Mouse (Mus musculus) cerebellum, postnatal 14 days (tissue): ENCODE results near the gene Sigmar1.
A peak's percentile ranks its signal among the peaks of the same experiment; 100 is the strongest.

Experiments used
- DNase-seq, 2 experiments: peaks; one replicate each; pipeline ENCODE4 v3.0.0; 2021; ENCODE audit warnings: mixed read lengths in 2 of 2

Gene Sigmar1

GRCm38 (mm10) chr4:41756440-41756839 is 483 bp upstream of the Sigmar1 start:
- no peak for DNase-seq

- peak in 1 of 2 experiments; percentile 83 for DNase-seq
These were observed 1.1 kb downstream of the Sigmar1 start, which contains the start of gene Galt for GRCm38 (mm10) chr4:41754797-41755337. TSS of gene Galt (plus strand) at chr4:41755228.

GRCm38 (mm10) chr4:41745021-41745420 is 10.9 kb downstream of the Sigmar1 start:
- DNase-seq, result no peak

GRCm38 (mm10) chr4:41744131-41744530 is 11.8 kb downstream of the Sigmar1 start:
- no peak for DNase-seq

- DNase-seq, result peak; percentile 93 to 95
These were observed 14.8 kb downstream of the Sigmar1 start for GRCm38 (mm10) chr4:41741158-41741560.

GRCm38 (mm10) chr4:41740380-41741157 is 15.4 kb downstream of the Sigmar1 start:
- peak; percentile 72 to 78 for DNase-seq

- no peak for DNase-seq
These were observed 16.7 kb downstream of the Sigmar1 start for GRCm38 (mm10) chr4:41739260-41739659.

- no peak for DNase-seq
These were observed 17.7 kb downstream of the Sigmar1 start for GRCm38 (mm10) chr4:41738256-41738603.

- DNase-seq, result peak; percentile 83 to 85
These were observed 18.2 kb downstream of the Sigmar1 start for GRCm38 (mm10) chr4:41737602-41738255.

GRCm38 (mm10) chr4:41731052-41731765 is 24.7 kb downstream of the Sigmar1 start, which contains the start of gene Arid3c:
TSS of gene Arid3c (minus strand) at chr4:41731142.
- no peak for DNase-seq

- no peak for DNase-seq
These were observed 28.9 kb downstream of the Sigmar1 start for GRCm38 (mm10) chr4:41726826-41727621.

GRCm38 (mm10) chr4:41722918-41723351 is 33.0 kb downstream of the Sigmar1 start, which contains the start of gene Dctn3:
TSS of gene Dctn3 (minus strand) at chr4:41723170.
- peak; percentile 87 to 91 for DNase-seq

- no peak for DNase-seq
These were observed 39.1 kb downstream of the Sigmar1 start for GRCm38 (mm10) chr4:41716834-41717233.

- peak; percentile 80 to 81 for DNase-seq
These were observed 40.4 kb downstream of the Sigmar1 start for GRCm38 (mm10) chr4:41715596-41715995.

GRCm38 (mm10) chr4:41715082-41715481 is 40.9 kb downstream of the Sigmar1 start:
- DNase-seq, result peak in 1 of 2 experiments; percentile 37

- peak; percentile 87 to 88 for DNase-seq
These were observed 41.7 kb downstream of the Sigmar1 start for GRCm38 (mm10) chr4:41714276-41714675.

GRCm38 (mm10) chr4:41713197-41714067 is 42.5 kb downstream of the Sigmar1 start, which contains the start of gene Rpp25l:
TSS of gene Rpp25l (minus strand) at chr4:41713534.
- peak; percentile 89 to 93 for DNase-seq

GRCm38 (mm10) chr4:41712421-41713196 is 43.3 kb downstream of the Sigmar1 start:
- DNase-seq, result peak in 1 of 2 experiments; percentile 44

- DNase-seq, result peak in 1 of 2 experiments; percentile 50
These were observed 44.1 kb downstream of the Sigmar1 start for GRCm38 (mm10) chr4:41711705-41712375.
